In genomic region chr17:80944530-80945198, GRCm38 (mm10) we compare ENCODE assay signal across 8 mouse cellular contexts. TPM values are rescaled to one million over a fixed set of nuclear protein-coding genes. Genes with fewer than 3 reads are reported as not detected.
DNase-seq lines count a peak whose midpoint lies in the region; ATAC-seq and TF ChIP-seq lines count a peak whose summit lies in the region.

Gene Tmem178, plus strand, starts transcription at chr17:80944632.

- H3K4me2 ChIP-seq in embryonic facial prominence, embryonic 11.5 days (ENCODE audit: low read depth, low read length): peak within 1 kb of the TSS; percentile 100
- H3K4me2 ChIP-seq in hindbrain, embryonic 14.5 days (replicated peaks): peak within 1 kb of the TSS; percentile 90
- peak within 1 kb of the TSS; percentile 100 for H3K4me2 ChIP-seq in limb, embryonic 14.5 days (replicated peaks; ENCODE audit: low read depth, low read length, severe bottlenecking)

- H3K27ac ChIP-seq in gastrocnemius, adult 2 months: peak within 1 kb of the TSS; percentile 43; the same call in 1 of the 2 replicates
- H3K27ac ChIP-seq in embryonic facial prominence, embryonic 11.5 days (replicated peaks; ENCODE audit: low read depth, low read length): no peak within 1 kb of the TSS
- peak within 1 kb of the TSS; percentile 91 for H3K27ac ChIP-seq in hindbrain, embryonic 14.5 days
- H3K27ac ChIP-seq in limb, embryonic 14.5 days (replicated peaks; ENCODE audit: low read depth, low read length): no peak within 1 kb of the TSS

- H3K4me3 ChIP-seq in gastrocnemius, adult 2 months: peak within 1 kb of the TSS; percentile 79
- H3K4me3 ChIP-seq in embryonic facial prominence, embryonic 11.5 days (ENCODE audit: low read depth, low read length): peak within 1 kb of the TSS; percentile 72
- peak within 1 kb of the TSS; percentile 87 for H3K4me3 ChIP-seq in hindbrain, embryonic 14.5 days (replicated peaks; ENCODE audit: low read length)
- peak within 1 kb of the TSS; percentile 71 for H3K4me3 ChIP-seq in limb, embryonic 14.5 days (replicated peaks; ENCODE audit: low read length)

- no peaks in the 10 kb centered on the region for H3K36me3 ChIP-seq in embryonic facial prominence, embryonic 11.5 days (replicated peaks; ENCODE audit: control insufficient read depth, insufficient read depth, low read depth, low read length)
- no peaks in the 10 kb centered on the region for H3K36me3 ChIP-seq in hindbrain, embryonic 14.5 days (replicated peaks; ENCODE audit: control insufficient read depth, insufficient read depth)
- H3K36me3 ChIP-seq in limb, embryonic 14.5 days (ENCODE audit: control insufficient read depth, insufficient read depth, low read length): no peaks in the 10 kb centered on the region

- no peak for TF ChIP-seq POLR2A in limb, embryonic 14.5 days (IDR thresholded peaks at IDR 0.05; ENCODE audit: borderline replicate concordance, extremely low read depth, insufficient read depth, insufficient read length)

- peak; percentile 26 for DNase-seq in gastrocnemius, adult 2 months
- DNase-seq in gastrocnemius, postnatal 36 days: no peak
- DNase-seq in adrenal gland, adult 2 months: peak; percentile 52
- DNase-seq in embryonic facial prominence, embryonic 11.5 days (ENCODE audit: low spot score): peak; percentile 39
- DNase-seq in hindbrain, embryonic 14.5 days (ENCODE audit: low spot score): no peak
- DNase-seq in limb, embryonic 14.5 days (ENCODE audit: low spot score): no peak
- peak; percentile 66 for DNase-seq in neural tube, embryonic 10.5 days (ENCODE audit: extremely low spot score, low spot score)
- no peak for DNase-seq in urinary bladder, postnatal 10 days (ENCODE audit: low spot score)

- no peaks in the 10 kb centered on the region for H3K4me1 ChIP-seq in embryonic facial prominence, embryonic 11.5 days (ENCODE audit: control insufficient read depth, insufficient read depth, low read length)
- peaks cover 21% of the 10 kb centered on the region for H3K4me1 ChIP-seq in hindbrain, embryonic 14.5 days (replicated peaks; ENCODE audit: control insufficient read depth, insufficient read depth, low read length)
- H3K4me1 ChIP-seq in limb, embryonic 14.5 days (ENCODE audit: control insufficient read depth, insufficient read depth, low read length): 0 out of 2 replicates have a peak, but pooled peaks cover 4% of the 10 kb centered on the region

- intact Hi-C loops in gastrocnemius, adult 2 months (cut with DNase I): no loop called here
- intact Hi-C loops in gastrocnemius, postnatal 36 days (cut with DNase I): no loop called here

- H3K9ac ChIP-seq in embryonic facial prominence, embryonic 11.5 days (replicated peaks; ENCODE audit: low read length): peak within 1 kb of the TSS; percentile 69
- H3K9ac ChIP-seq in hindbrain, embryonic 14.5 days: peak within 1 kb of the TSS; percentile 95
- H3K9ac ChIP-seq in limb, embryonic 14.5 days (ENCODE audit: low read depth, low read length, severe bottlenecking): peak within 1 kb of the TSS; percentile 72

- 1% methylated on average over 49 of the region's 84 CpGs for WGBS in embryonic facial prominence, embryonic 11.5 days
- under 1% methylated on average over 78 of the region's 84 CpGs for WGBS in hindbrain, embryonic 14.5 days
- WGBS in limb, embryonic 14.5 days: 0% methylated on average over 37 of the region's 84 CpGs

- H3K9me3 ChIP-seq in embryonic facial prominence, embryonic 11.5 days (replicated peaks; ENCODE audit: control insufficient read depth, low read length): no peaks in the 10 kb centered on the region
- H3K9me3 ChIP-seq in hindbrain, embryonic 14.5 days (ENCODE audit: control insufficient read depth, low read length): no peaks in the 10 kb centered on the region
- no peaks in the 10 kb centered on the region for H3K9me3 ChIP-seq in limb, embryonic 14.5 days (ENCODE audit: control insufficient read depth, low read length)

- peak; percentile 75 for ATAC-seq in embryonic facial prominence, embryonic 11.5 days (replicated peaks; ENCODE audit: insufficient number of reproducible peaks, low FRiP score, low TSS enrichment, low read depth)
- ATAC-seq in hindbrain, embryonic 14.5 days (ENCODE audit: low FRiP score): peak; percentile 68
- ATAC-seq in limb, embryonic 14.5 days (ENCODE audit: low FRiP score, low read depth): peak; percentile 65

- H3K27me3 ChIP-seq in embryonic facial prominence, embryonic 11.5 days (ENCODE audit: control insufficient read depth, insufficient read depth, low read length): peaks cover 14% of the 10 kb centered on the region
- H3K27me3 ChIP-seq in hindbrain, embryonic 14.5 days (ENCODE audit: control insufficient read depth, insufficient read depth, low read length): no peaks in the 10 kb centered on the region
- peaks cover 13% of the 10 kb centered on the region; the same call in 1 of the 2 replicates for H3K27me3 ChIP-seq in limb, embryonic 14.5 days (ENCODE audit: control insufficient read depth, insufficient read depth, low read length)

- no peak for TF ChIP-seq CTCF in gastrocnemius, adult 2 months (IDR thresholded peaks at IDR 0.05)

RNA-seq across cellular contexts. Expression of gene Tmem178, which starts in this region (rescaled TPM):
- total RNA-seq in gastrocnemius, adult 2 months (2021): under 1 TPM; 0.25 to 0.28 TPM
- total RNA-seq in gastrocnemius, postnatal 36 days (2021): under 1 TPM; 0.25 to 0.26 TPM
- total RNA-seq in adrenal gland, adult 2 months (2021): 10 to 100 TPM in 1 of 2 experiments, 1 to 10 TPM in 1; 7.9 to 13.2 TPM
- polyA plus RNA-seq in adrenal gland, adult 2 months (2012; rRNA removed): 8.8 TPM in 2 replicates
- 4.3 and 5.6 TPM in 2 replicates for polyA plus RNA-seq in embryonic facial prominence, embryonic 11.5 days (2014; fragmentation: Nextera tagmentation; extraction: Ambion mirVana)
- 33.9 and 34.2 TPM in 2 replicates for polyA plus RNA-seq in hindbrain, embryonic 14.5 days (2014; fragmentation: Nextera tagmentation; extraction: Ambion mirVana)
- polyA plus RNA-seq in limb, embryonic 14.5 days (2012; rRNA removed): 8.1 and 10.2 TPM in 2 replicates
- polyA plus RNA-seq in limb, embryonic 14.5 days (2014; fragmentation: Nextera tagmentation; extraction: Ambion mirVana): 8.9 and 12.0 TPM in 2 replicates

Comparison
In these comparisons a context has a peak if more than half of its experiments do, and no peak if none do; other contexts are left out.
1. RNA of gene Tmem178 (total RNA-seq): 7.9 to 13.2 TPM in adrenal gland, adult 2 months; 0.25 to 0.28 TPM in gastrocnemius, adult 2 months and 0.25 to 0.26 TPM in gastrocnemius, postnatal 36 days; every median in the first group is over 4 times any median in the second.
2. Peak in DNase-seq, H3K4me3 ChIP-seq and H3K27ac ChIP-seq in gastrocnemius, adult 2 months; RNA of the gene not detected or under 1 TPM.
3. DNase-seq: peak in adrenal gland, adult 2 months (single experiment), embryonic facial prominence, embryonic 11.5 days (single experiment) and neural tube, embryonic 10.5 days (single experiment); none in gastrocnemius, postnatal 36 days (0 of 2), hindbrain, embryonic 14.5 days (single experiment), limb, embryonic 14.5 days (single experiment) and urinary bladder, postnatal 10 days (single experiment).
4. Peak in every context shown above with its lines, with median percentiles within 50 percentile points of each other: H3K4me3 ChIP-seq, ATAC-seq, H3K4me2 ChIP-seq and H3K9ac ChIP-seq.